Mouse (Mus musculus) hindbrain, postnatal 0 days (tissue): Measurements from ENCODE around the gene Otulinl. TPM values are rescaled to one million over a fixed set of nuclear protein-coding genes. Genes with fewer than 3 reads are reported as not detected.
A peak's percentile ranks its signal among the peaks of the same experiment; 100 is the strongest.

Source experiments
- ATAC-seq: fragments of 200-750 bp; cut with Nextera tagmentation; 2 replicates; pipeline ENCODE4 v1.8.0; 2017; ENCODE audit warnings: mild to moderate bottlenecking, moderate TSS enrichment, moderate library complexity
- DNase-seq: peaks from one replicate; pipeline ENCODE4 v3.0.0-alpha.2; 2015; ENCODE audit warnings: low spot score
- H3K27ac ChIP-seq: fragments of 300-500 bp; sonication (generic); 2 replicates; pipeline ENCODE4 v1.5.1; 2014; ENCODE audit warnings: mild to moderate bottlenecking
- H3K27me3 ChIP-seq: fragments of 300-500 bp; sonication (generic); 2 replicates; pipeline ENCODE4 v1.6.1; 2014; ENCODE audit warnings: low read length, mixed read lengths; ENCODE audit not compliant: insufficient read depth
- H3K36me3 ChIP-seq: fragments of 300-500 bp; sonication (generic); 2 replicates; pipeline ENCODE4 v1.6.1; 2014; ENCODE audit warnings: low read length, mixed read lengths; ENCODE audit not compliant: insufficient read depth
- H3K4me1 ChIP-seq: fragments of 300-500 bp; sonication (generic); 2 replicates; pipeline ENCODE4 v1.6.1; 2014; ENCODE audit warnings: antibody characterized with exemption, low read length, mixed read lengths; ENCODE audit not compliant: insufficient read depth
- H3K4me2 ChIP-seq: fragments of 300-500 bp; sonication (generic); 2 replicates; pipeline ENCODE4 v1.6.1; 2014; ENCODE audit warnings: low read depth, mild to moderate bottlenecking, low read length, moderate library complexity, mixed read lengths
- H3K4me3 ChIP-seq: fragments of 300-500 bp; sonication (generic); 2 replicates; pipeline ENCODE4 v1.5.1; 2014; ENCODE audit warnings: low read length
- H3K9ac ChIP-seq: fragments of 300-500 bp; sonication (generic); replicated peaks from 2 replicates; pipeline ENCODE4 v1.6.1; 2014; ENCODE audit warnings: mild to moderate bottlenecking, low read length, moderate library complexity, mixed read lengths
- H3K9me3 ChIP-seq: fragments of 300-500 bp; sonication (generic); 2 replicates; pipeline ENCODE4 v1.6.1; 2016; ENCODE audit warnings: low read length, mixed read lengths
- CTCF ChIP-seq: IDR thresholded peaks from 2 replicates; pipeline ENCODE4 v1.5.1; 2016; ENCODE audit warnings: antibody characterized with exemption, control low read depth, low read depth
- WGBS: fragments of 180-500 bp; shearing (Covaris S2); extraction: QIAGEN DNeasy Blood & Tissue Kit; methylation state at CpG from one replicate; pipeline ENCODE4 v1.1.7; 2014; 5-methylcytosine and 5-hydroxymethylcytosine counted together
- polyA plus RNA-seq: library from polyadenylated mRNA; unstranded; fragments of >200 nt; fragmentation: Nextera tagmentation; extraction: Ambion mirVana; gene quantifications from 2 replicates; pipeline ENCODE4 v1.2.1, GENCODE M21; 2015
- total RNA-seq: library from RNA; depleted of rRNA; stranded (reverse); fragments of >200 nt; gene quantifications from 2 replicates; pipeline ENCODE4 v1.2.3, GENCODE M21; 2014

Otulinl gene
- total and polyA plus RNA-seq, 2 experiments from 2014 or later = 11.0 to 18.4 TPM

DNA sequence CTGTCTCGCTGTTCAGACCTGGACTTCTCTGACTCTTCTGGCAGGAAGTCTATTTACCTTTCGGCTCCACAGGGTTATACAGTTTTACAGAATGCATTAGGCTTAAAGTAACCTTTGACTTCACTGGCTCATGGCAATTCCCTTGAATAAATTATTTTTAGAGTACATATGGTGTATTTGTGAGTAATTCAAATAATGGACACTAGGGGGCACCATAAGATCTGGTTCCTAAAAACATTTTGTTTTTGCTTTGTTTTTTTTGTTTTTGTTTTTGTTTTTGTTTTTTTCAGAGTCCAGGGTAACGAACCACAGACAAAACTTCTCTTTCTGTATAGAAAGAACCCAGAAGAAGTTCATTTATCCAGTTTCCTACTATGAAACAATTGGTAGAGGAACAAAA lies 33.7 kb downstream of the Otulinl start:
- Histone ChIP-seq H3K4me1 (no peaks in the 10 kb centered on the region), H3K4me3 (no peak overlapping the region), H3K9ac (no peak overlapping the region), H3K36me3 (no peaks in the 10 kb centered on the region), H3K9me3 (no peaks in the 10 kb centered on the region), H3K27ac (no peak overlapping the region), H3K4me2 (no peak overlapping the region), H3K27me3 (no peaks in the 10 kb centered on the region)
- ATAC-seq = no peak
- peak; percentile 69 for TF ChIP-seq CTCF
- peak; percentile 78 for DNase-seq
- 47% methylated on average over 3 of the region's 3 CpGs for WGBS

- DNase-seq = no peak
- WGBS = 94% methylated on average over 8 of the region's 8 CpGs
These were observed 34.7 kb downstream of the Otulinl start for GRCm38 (mm10) chr15:27646665-27647064.

GRCm38 (mm10) chr15:27645250-27645649 lies 36.1 kb downstream of the Otulinl start:
- DNase-seq = no peak
- H3K4me1 ChIP-seq = no peaks in the 10 kb centered on the region
- no peak for ATAC-seq
- H3K27me3 ChIP-seq = no peaks in the 10 kb centered on the region
- no peak overlapping the region for H3K4me3 ChIP-seq
- H3K9me3 ChIP-seq = no peaks in the 10 kb centered on the region
- TF ChIP-seq CTCF = no peak
- no peak overlapping the region for H3K4me2 ChIP-seq
- H3K27ac ChIP-seq = no peak overlapping the region
- no peaks in the 10 kb centered on the region for H3K36me3 ChIP-seq
- 92% methylated on average over 3 of the region's 3 CpGs for WGBS
- no peak overlapping the region for H3K9ac ChIP-seq

More at GRCm38 (mm10) chr15:27646665-27647064, 34.7 kb downstream of the Otulinl start:
- no peak for ATAC-seq
- Histone ChIP-seq H3K27ac (no peak overlapping the region), H3K27me3 (no peaks in the 10 kb centered on the region), H3K4me2 (no peak overlapping the region), H3K4me1 (no peaks in the 10 kb centered on the region), H3K9me3 (no peaks in the 10 kb centered on the region), H3K4me3 (no peak overlapping the region), H3K9ac (no peak overlapping the region), H3K36me3 (no peaks in the 10 kb centered on the region)
- no peak for TF ChIP-seq CTCF

DNA sequence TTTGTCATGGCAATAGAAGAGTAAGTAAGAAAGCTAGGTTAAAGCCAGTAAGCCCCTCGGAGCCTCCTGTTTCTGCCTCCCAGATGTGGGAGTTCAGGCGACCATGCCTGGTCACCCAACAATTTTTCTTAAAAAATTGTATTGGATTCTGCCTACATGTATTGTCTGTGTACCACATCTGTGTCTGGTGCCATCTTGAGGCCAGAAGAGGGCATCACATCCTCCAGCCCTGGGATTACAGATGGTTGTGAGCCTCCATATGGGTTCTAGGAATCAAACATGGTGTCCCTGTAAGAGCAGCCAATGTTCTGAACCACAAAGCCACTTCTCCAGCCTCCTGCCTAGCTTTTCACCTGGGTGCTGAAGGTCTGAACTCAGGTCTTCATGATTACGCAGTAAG lies 38.5 kb downstream of the Otulinl start:
- 89% methylated on average over 3 of the region's 3 CpGs for WGBS
- ATAC-seq (no peak), DNase-seq (no peak)
- Histone ChIP-seq H3K27ac (no peak overlapping the region), H3K4me1 (no peaks in the 10 kb centered on the region), H3K4me2 (no peak overlapping the region), H3K27me3 (no peaks in the 10 kb centered on the region), H3K4me3 (no peak overlapping the region), H3K9me3 (no peaks in the 10 kb centered on the region), H3K36me3 (no peaks in the 10 kb centered on the region), H3K9ac (no peak overlapping the region)
- TF ChIP-seq CTCF = peak; percentile 66

DNA sequence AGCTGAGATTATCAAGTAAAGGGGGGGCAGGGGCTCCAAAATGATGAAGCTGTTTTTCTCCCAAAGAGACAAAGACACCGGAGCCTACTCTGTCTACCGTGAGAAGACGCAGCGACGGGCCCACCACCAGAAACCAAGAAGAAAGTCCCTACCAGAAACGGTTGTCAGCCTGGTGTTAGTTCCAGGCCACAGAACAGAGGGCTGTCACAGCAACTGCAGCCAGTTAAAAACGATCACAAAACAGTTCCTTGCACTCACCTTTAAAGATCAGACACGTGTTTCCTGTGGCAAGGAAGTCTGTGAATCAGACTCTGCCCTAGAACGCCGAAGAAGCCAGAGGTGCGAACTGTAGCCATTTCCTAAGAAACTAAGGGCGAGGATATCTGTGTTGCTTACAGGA lies 40.2 kb downstream of the Otulinl start:
- DNase-seq (no peak), ATAC-seq (no peak)
- 79% methylated on average over 12 of the region's 12 CpGs for WGBS
- H3K4me1 ChIP-seq = no peaks in the 10 kb centered on the region
- no peaks in the 10 kb centered on the region for H3K36me3 ChIP-seq
- H3K4me3 ChIP-seq = no peak overlapping the region
- no peak overlapping the region for H3K27ac ChIP-seq
- H3K9me3 ChIP-seq = no peaks in the 10 kb centered on the region
- H3K9ac ChIP-seq = no peak overlapping the region
- H3K27me3 ChIP-seq = no peaks in the 10 kb centered on the region
- no peak for TF ChIP-seq CTCF
- H3K4me2 ChIP-seq = no peak overlapping the region

DNA sequence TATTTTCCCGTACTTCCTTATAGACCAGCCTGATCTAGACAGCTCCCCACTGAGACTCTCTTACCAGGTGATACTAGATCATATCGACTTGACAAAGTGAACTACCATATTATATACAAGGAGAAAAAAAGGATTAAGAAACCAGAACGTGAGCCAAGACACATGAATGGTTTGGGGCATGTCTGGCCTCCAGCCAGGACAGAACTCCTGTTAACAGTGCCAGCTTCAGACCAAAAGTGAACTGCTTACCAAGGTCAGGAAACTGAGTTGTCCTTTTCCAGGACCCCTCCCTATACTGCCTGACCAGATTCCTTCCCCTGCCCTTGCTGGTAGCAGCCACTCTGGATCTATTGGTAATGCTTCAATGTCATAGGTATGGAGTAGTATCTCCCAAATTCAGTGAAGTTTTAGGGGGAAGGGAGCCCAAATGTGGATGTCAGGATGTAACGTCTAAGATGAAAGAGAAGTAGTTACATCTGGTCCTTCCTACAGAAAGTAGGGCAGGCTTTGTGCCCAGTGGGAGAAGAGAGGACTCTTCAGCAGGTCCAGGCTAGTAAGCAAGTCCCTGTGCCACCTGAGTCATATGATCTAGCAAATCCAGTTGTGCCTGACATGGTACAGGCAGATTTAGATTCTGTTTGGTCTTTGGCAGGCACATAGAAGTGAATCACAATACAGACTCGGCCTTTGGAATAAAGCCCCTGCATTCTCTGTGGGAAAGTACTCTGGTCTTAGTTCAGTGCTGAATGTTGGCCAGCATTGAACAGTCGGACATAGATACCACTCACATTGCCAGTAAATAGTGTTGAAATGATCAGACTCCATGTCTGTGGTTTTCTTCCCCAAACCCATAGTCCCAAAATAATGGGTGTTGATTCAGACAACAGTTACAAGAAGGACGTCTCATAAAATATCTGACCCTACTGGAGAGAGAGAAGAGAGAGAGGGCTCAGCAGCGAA lies 47.2 kb downstream of the Otulinl start:
- Histone ChIP-seq H3K9me3 (no peaks in the 10 kb centered on the region), H3K27ac (no peak overlapping the region), H3K9ac (no peak overlapping the region), H3K4me3 (no peak overlapping the region), H3K4me2 (no peak overlapping the region), H3K27me3 (no peaks in the 10 kb centered on the region), H3K36me3 (no peaks in the 10 kb centered on the region), H3K4me1 (peaks cover 4% of the 10 kb centered on the region; the same call in 1 of the 2 replicates)
- ATAC-seq (no peak), DNase-seq (peak; percentile 13)
- 64% methylated on average over 8 of the region's 8 CpGs for WGBS
- no peak for TF ChIP-seq CTCF
